Mouse (Mus musculus): ENCODE data around the gene Spata31. TPM values are rescaled to one million over a fixed set of nuclear protein-coding genes. Genes with fewer than 3 reads are reported as not detected.

Gene Spata31
- total RNA-seq (2017), result not detected in 2 replicates

GRCm38 (mm10) chr13:64917191-64917590 lies at the start of gene Spata31:
Spata31 (plus strand) TSS chr13:64917406.
- no peak for ATAC-seq (ENCODE audit: extremely low read depth, insufficient number of reproducible peaks, low FRiP score, poor library complexity, severe bottlenecking)

- ATAC-seq (ENCODE audit: extremely low read depth, insufficient number of reproducible peaks, low FRiP score, poor library complexity, severe bottlenecking), result no peak
These were observed 14.1 kb upstream of the Spata31 start for GRCm38 (mm10) chr13:64903132-64903531.

GRCm38 (mm10) chr13:64903585-64904208 lies 13.5 kb upstream of the Spata31 start, which contains the start of gene Cntnap3:
Cntnap3 (minus strand) TSS chr13:64903955.
- ATAC-seq (ENCODE audit: extremely low read depth, insufficient number of reproducible peaks, low FRiP score, poor library complexity, severe bottlenecking), result no peak

Other genes with a start within 250 kb of the Spata31 start
- not detected in 2 replicates for gene Cntnap3, start 13.5 kb upstream of the Spata31 start, total RNA-seq (2017)
- gene Spata31d1c, start 115.7 kb downstream of the Spata31 start, total RNA-seq (2017), result not detected in 2 replicates
- not detected in 2 replicates for gene Prss47, start 135.4 kb downstream of the Spata31 start, total RNA-seq (2017)
- 131 and 162 TPM in 2 replicates for gene Mfsd14b, start 195.6 kb downstream of the Spata31 start, total RNA-seq (2017)
- gene Olfr465-ps1, start 220.7 kb downstream of the Spata31 start, total RNA-seq (2017), result not detected in 2 replicates
- not detected in 2 replicates for gene Olfr466, start 232.8 kb downstream of the Spata31 start, total RNA-seq (2017)

Data from neutrophil, adult 5-6 weeks (primary cell).